Mouse (Mus musculus): Measurements from ENCODE around the gene Stim2.
A peak's percentile ranks its signal among the peaks of the same experiment; 100 is the strongest.

The Stim2 gene

GRCm38 (mm10) chr5:53998146-53998742 is at the start of gene Stim2:
Stim2 (plus strand) TSS chr5:53998499.
- peak; percentile 96 to 97 for DNase-seq

- DNase-seq = no peak
Measured at GRCm38 (mm10) chr5:53948606-53949266, 49.6 kb upstream of the Stim2 start.

GRCm38 (mm10) chr5:53950189-53950588 is 48.1 kb upstream of the Stim2 start:
- DNase-seq = no peak

GRCm38 (mm10) chr5:53953216-53953615 is 45.1 kb upstream of the Stim2 start:
- no peak for DNase-seq

- DNase-seq = no peak
Measured at GRCm38 (mm10) chr5:53953797-53954196, 44.5 kb upstream of the Stim2 start.

- no peak for DNase-seq
Measured at GRCm38 (mm10) chr5:53955966-53956365, 42.3 kb upstream of the Stim2 start.

GRCm38 (mm10) chr5:53956396-53957314 is 41.6 kb upstream of the Stim2 start:
- DNase-seq = no peak

- DNase-seq = no peak
Measured at GRCm38 (mm10) chr5:53957348-53957747, 41.0 kb upstream of the Stim2 start.

GRCm38 (mm10) chr5:53961229-53961628 is 37.1 kb upstream of the Stim2 start:
- no peak for DNase-seq

GRCm38 (mm10) chr5:53961830-53962515 is 36.3 kb upstream of the Stim2 start:
- DNase-seq = no peak

- no peak for DNase-seq
Measured at GRCm38 (mm10) chr5:53965656-53966055, 32.6 kb upstream of the Stim2 start.

- no peak for DNase-seq
Measured at GRCm38 (mm10) chr5:53967560-53967959, 30.7 kb upstream of the Stim2 start.

- no peak for DNase-seq
Measured at GRCm38 (mm10) chr5:53970178-53970577, 28.1 kb upstream of the Stim2 start.

GRCm38 (mm10) chr5:53971201-53971600 is 27.1 kb upstream of the Stim2 start:
- no peak for DNase-seq

GRCm38 (mm10) chr5:53972905-53973304 is 25.4 kb upstream of the Stim2 start:
- no peak for DNase-seq

GRCm38 (mm10) chr5:53976497-53976896 is 21.8 kb upstream of the Stim2 start:
- no peak for DNase-seq

- no peak for DNase-seq
Measured at GRCm38 (mm10) chr5:53977060-53977459, 21.2 kb upstream of the Stim2 start.

GRCm38 (mm10) chr5:53983358-53983757 is 14.9 kb upstream of the Stim2 start:
- DNase-seq = no peak

- no peak for DNase-seq
Measured at GRCm38 (mm10) chr5:53985632-53986031, 12.7 kb upstream of the Stim2 start.

- DNase-seq = no peak
Measured at GRCm38 (mm10) chr5:53987496-53987895, 10.8 kb upstream of the Stim2 start.

GRCm38 (mm10) chr5:53988053-53988452 is 10.2 kb upstream of the Stim2 start:
- no peak for DNase-seq

GRCm38 (mm10) chr5:53992616-53993015 is 5.7 kb upstream of the Stim2 start:
- DNase-seq = no peak

GRCm38 (mm10) chr5:53994576-53994975 is 3.7 kb upstream of the Stim2 start:
- DNase-seq = no peak

All from spleen, adult 18-20 months (tissue).